Mouse (Mus musculus): Measurements from ENCODE around the gene Dlx1. TPM values are rescaled to one million over a fixed set of nuclear protein-coding genes. Genes with fewer than 3 reads are reported as not detected.

Gene Dlx1
- total RNA-seq, 2 experiments from 2014 or later: not detected

DNA sequence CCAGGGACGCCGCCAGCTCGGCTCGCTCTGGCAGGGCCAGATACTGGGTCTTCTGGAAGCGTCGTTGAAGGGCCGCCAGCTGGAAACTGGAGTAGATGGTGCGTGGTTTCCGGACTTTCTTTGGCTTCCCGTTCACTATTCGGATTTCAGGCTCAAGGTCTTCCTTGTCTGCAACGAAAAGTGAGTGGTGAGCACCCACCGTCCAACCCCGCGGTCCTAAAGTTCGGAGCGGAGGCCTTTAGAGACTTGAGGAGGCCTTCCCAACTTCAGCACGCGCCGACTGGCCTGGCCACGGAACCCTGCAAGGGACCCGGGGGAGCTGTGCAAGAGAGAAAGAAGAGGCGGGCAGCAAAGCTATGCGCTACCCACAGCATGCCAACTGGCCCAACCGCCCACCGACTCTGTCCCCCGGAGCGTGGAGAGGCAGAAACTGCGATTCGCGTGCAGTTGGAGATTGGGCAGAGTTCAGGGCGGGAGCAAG, 17.5 kb downstream of the Dlx1 start:
- no peak for ATAC-seq (replicated peaks; ENCODE audit: poor library complexity)

DNA sequence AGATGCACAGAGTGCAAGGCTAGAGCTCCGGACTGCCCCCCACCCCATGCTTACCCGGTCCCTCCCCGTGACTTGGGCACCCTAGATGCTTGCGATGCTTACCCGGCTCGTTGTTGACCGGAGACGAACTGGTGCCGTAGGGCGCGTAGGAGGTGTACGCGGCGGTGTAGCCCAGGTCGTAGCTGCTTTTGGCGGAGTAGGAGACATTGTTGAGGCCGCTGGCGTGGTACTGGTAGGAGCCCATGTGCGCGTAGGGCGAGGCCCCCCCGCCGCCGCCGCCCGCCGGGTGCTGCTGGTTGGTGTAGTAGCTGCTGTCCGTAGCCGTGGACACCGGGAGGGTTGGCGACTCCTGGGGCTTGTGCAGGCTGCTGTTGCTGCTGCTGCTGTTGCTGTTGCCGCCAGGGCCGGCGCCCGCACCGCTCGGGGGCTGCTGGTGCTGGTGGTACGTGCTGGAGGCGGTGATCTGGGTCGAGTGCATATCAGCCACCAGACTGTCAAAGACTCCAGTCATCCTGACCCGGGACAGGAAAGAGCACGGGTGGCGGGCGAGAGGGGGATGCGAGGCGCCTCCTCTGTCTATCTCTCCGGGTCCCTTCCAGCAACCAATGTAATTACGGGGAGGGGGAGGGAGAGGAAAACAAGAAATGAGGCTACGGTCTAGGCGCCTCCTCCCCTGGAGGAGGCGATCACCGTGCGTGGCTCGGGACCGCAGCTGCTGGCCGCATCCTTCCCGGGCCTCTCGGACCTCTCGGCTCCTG, 18.1 kb downstream of the Dlx1 start:
- ATAC-seq (replicated peaks; ENCODE audit: poor library complexity): 0 out of 2 replicates have a peak, but pooled peaks have one; percentile 7

DNA sequence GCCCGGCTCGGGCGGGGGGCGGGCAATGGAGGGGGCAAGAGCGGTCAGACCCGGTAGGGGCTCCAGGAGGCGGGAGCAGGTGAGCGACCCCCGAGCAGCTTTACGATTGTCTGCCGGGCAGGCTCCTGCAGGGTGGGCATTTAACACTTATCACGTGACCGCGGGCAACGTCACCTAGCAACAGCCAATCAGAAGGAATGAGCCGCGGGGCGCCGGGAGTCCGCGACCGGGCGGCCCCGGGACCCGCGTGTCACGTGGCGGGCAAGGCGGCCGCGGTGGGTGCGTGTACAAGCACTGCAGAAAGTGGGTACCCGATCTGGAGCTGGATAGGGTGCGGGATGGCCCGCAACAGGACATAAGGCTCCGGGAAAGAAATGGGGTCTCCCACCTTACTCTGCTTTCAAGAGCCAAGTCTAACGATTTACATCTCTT, 18.7 kb downstream of the Dlx1 start, which contains the start of gene Dlx2:
Gene Dlx2 (minus strand): TSS at position 115 of the 432 bp plus-strand sequence.
- ATAC-seq (replicated peaks; ENCODE audit: poor library complexity): no peak

DNA sequence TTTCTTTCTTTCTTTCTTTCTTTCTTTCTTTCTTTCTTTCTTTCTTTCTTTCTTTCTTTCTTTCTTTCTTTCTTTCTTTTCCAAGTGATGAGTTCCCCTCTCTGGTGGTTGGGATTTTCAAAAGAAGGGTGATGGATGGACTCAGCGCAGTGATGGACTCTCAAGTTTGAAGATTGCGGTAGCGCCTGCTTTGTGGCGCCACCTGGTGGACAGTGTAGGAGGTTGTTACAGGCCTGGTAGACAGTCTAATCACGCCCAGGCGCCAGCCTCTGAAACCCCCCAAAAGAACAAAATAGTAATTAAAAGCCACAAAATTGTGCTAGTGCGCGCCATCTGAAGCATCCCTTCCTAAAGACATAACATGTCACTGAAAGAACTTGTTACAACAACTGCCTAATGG, 19.9 kb downstream of the Dlx1 start:
- peak; percentile 82 for ATAC-seq (replicated peaks; ENCODE audit: poor library complexity)

DNA sequence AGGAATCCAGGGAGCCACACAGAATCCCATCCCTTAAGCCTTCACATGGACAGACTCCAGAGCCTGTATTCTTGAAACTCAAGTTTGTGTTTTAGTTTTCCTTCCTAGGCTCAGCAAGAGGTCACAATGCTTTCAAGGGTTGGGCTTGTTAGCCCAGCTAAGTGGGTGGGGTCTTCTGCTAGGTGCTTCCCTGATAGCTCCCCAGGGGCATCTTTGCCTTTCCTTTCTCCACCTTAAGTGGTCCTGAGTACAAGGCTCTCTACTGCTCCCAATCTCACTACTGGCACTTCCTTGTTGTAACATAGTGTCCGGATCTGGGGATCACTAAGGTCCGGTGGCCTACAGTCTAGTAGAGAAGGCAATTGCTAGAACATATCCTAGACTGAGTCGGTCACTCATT, 22.4 kb downstream of the Dlx1 start:
- no peak for ATAC-seq (replicated peaks; ENCODE audit: poor library complexity)

DNA sequence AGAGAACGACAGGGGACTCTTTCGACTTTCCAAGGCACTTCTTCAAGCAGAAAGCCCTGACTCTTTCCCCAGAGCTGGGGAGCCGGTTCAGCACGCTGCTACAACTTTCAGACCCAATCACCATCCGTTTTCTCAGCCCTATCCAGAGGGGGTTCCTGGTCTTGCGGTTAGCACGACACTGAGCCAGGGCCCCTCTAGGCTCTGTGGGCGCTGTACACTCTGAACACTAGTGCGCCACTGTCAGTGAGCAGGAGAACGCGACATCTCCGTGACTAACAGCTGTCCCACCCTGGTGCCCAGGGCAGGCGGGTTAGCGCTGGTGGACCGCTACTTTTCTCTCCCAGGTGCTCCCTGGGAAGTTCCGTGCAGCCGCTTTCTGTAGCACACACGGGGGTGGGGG, 23.8 kb downstream of the Dlx1 start:
- ATAC-seq (replicated peaks; ENCODE audit: poor library complexity): 0 out of 2 replicates have a peak, but pooled peaks have one; percentile 9

DNA sequence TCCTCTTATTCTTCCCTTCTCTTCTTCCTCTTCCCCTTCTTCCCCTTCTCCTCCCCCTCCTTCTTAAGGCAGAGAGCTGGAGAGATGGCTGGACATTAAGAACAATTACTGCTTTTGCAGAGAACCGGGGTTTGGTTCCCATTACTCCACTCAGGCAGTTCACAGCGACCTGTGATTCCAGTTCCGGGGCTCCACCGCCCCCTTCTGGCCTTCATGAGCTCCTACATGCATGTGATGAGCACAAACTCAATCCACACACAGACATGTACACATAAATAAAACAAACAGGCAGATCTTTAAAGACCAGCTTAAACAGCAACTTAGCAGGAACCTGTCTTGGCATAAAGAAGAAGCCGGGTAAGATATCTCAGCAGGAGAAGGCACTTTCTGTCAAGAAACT, 28.2 kb downstream of the Dlx1 start:
- ATAC-seq (replicated peaks; ENCODE audit: poor library complexity): no peak

DNA sequence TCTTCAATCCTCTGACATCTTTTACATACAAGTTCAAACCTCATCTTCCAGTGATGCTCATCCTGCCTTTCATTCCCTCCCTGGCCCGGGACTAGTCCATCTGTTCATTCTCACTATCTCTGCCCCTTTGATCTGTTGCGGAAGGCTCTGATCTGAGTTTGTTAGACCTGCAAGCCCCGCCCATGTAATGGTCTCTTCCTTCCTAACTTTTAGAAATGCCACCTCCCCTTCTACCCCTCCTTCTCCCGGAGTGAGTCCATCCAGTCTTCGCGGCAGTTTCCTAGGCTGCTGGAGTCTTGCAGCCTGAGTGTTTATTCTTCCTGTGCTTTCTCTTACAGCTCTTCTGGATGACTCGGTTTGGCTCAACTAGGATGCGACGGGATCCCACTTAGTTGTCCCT, 38.6 kb downstream of the Dlx1 start:
- no peak for ATAC-seq (replicated peaks; ENCODE audit: poor library complexity)

DNA sequence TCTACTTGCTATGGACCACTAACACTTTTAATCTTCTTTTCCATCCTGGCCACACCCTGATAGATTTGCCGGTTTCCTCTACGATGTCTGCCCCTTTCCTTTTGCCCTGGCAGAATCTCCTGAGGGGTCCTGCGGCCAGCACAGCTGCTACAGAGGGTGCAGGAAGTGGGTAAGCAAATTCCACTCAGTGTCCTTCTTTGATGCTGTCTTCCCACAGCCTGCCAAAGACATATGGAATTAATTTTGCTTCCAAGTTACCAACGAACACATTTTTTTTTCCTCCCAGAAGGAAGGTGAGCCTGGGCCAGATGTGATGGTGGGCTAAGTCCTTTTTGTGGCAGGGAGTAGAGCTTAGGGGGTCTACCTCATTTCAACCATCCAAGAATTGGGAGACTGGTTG, 45.8 kb downstream of the Dlx1 start:
- no peak for ATAC-seq (replicated peaks; ENCODE audit: poor library complexity)

DNA sequence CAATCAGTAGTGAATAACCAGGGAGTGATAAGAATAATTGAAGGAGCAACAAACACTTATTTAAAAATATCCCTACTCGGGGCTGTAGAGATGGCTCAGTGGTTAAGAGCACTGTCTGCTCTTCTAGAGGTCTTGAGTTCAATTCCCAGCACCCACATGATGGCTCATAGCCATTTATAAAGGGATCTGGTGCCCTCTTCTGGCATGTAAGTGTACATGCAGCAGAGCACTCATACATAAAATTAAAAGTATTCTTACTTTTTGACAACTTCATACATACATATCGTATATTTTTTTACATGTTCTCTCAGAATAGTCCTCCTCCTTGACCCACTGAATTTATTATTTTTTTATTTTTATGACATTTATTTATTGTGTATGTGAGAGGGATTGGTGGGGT, 49.1 kb downstream of the Dlx1 start:
- ATAC-seq (replicated peaks; ENCODE audit: poor library complexity): no peak

DNA sequence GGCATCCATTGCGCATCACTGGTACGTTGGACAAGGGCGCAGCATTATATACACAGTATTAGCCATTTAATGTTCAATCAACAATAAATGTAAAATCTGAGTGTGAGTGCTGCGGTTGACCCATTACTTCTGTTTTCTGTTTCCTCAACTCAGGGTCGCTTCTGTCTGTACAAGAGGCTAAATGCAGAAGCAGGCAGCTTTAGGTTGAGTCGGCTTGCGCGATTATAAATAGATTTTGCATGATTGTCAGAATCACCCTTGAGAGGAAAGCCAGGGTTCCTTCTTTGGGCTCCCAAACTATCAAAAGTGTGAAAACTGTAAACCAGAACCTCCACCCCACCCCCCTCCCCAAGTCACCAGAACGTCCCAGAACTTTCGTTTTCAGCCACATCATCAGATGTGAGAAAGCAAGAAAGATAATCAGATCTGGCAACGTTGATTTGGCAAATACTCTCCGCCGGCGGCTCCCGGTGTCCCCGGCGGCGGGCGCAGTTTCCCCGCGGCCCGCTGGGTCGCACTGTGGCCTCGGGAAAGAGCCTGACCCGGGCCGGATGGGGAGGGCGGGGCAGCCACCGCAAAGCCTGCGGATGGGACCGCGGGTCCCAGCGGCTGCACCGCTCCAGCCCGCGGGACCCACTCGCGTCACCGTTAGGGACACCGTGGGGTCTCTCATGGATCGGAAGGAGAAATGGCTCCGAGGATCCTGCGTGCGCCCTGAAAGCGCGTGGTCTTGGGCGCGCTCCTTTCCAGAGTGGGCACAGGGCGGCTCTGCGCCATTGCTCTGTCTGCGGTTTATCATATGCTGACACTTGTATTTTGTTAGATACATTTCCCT, 52.9 kb downstream of the Dlx1 start:
- ATAC-seq (replicated peaks; ENCODE audit: poor library complexity): peak; percentile 94

DNA sequence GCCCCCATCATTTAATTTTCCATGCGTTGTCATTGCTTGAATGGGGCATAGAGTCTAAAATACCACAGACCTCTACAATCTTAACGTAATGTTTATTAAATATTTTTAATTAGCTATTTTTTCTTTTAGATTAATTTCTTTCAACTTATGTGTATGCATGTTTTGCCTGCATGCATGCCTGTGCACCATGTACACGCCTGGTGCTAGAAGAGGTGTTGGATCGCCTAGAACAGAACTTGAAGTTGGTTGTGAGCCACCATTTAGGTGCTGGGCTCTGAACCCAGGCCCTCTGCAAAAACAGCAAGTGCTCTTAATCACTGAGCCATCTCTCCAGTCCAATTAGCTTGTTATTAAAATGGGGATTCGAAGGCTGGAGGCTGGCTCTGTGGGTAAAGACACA, 53.6 kb downstream of the Dlx1 start:
- no peak for ATAC-seq (replicated peaks; ENCODE audit: poor library complexity)

Other genes with a start within 250 kb of the Dlx1 start
- gene Slc25a12, start 160.4 kb upstream of the Dlx1 start, total RNA-seq (2015): 51.5 and 73.0 TPM in 2 replicates
- gene Slc25a12, start 160.4 kb upstream of the Dlx1 start, total RNA-seq (2017): 78.3 and 79.2 TPM in 2 replicates
- 178 and 189 TPM in 2 replicates for gene Hat1, start 139.2 kb upstream of the Dlx1 start, total RNA-seq (2015)
- 192 and 193 TPM in 2 replicates for gene Hat1, start 139.2 kb upstream of the Dlx1 start, total RNA-seq (2017)
- gene Metap1d, start 74.8 kb upstream of the Dlx1 start, total RNA-seq (2015): 30.3 and 39.8 TPM in 2 replicates
- 21.3 and 24.7 TPM in 2 replicates for gene Metap1d, start 74.8 kb upstream of the Dlx1 start, total RNA-seq (2017)
- not detected in 2 replicates for gene Dlx2, start 18.6 kb downstream of the Dlx1 start, total RNA-seq (2015)
- not detected in 2 replicates for gene Dlx2, start 18.6 kb downstream of the Dlx1 start, total RNA-seq (2017)
- gene Itga6, start 217.5 kb downstream of the Dlx1 start, total RNA-seq (2015): 41.8 and 50.9 TPM in 2 replicates
- 34.7 and 45.8 TPM in 2 replicates for gene Itga6, start 217.5 kb downstream of the Dlx1 start, total RNA-seq (2017)